ENCODE assay signal across 8 mouse cellular contexts in the genomic region with DNA sequence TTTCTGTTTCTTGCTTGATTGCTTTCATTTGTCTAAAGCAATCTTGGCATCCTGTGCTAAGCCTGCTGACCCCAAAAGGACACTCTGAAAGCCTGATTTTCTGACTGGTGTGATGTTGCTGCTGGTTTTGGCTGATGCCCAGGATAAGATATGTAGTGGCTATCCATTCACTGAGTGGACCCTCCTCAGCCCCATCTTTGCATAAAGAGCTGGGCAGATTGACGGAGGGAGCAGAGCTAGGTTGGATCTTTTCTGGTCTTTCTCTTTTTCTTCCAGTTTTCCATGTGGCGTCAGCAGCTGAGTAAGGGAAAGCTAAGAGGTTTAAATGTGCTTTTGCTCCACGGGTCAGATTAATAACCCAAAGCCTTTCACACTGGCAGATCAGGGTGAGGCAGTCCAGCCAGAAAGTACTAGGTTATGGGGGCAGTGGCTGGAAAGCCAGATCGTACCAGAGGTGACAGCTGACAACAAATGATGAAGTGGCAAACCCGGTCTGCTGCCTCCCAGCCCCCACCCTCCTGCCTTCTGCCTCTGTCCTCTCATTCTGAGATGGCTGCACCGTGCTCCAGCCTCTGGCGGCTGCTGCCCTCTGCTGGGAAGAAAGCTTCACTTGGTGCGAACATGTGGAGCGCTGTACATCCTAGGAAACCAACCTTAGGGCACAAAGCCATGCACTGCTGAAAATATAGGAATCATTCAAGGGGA.
DNase-seq lines count a peak whose midpoint lies in the region; ATAC-seq and TF ChIP-seq lines count a peak whose summit lies in the region.

No protein-coding gene starts in this region.

- H3K27ac ChIP-seq in MEL (ENCODE audit: control insufficient read depth, low read depth, low read length): no peak overlapping the region
- H3K27ac ChIP-seq in forebrain, embryonic 15.5 days (replicated peaks): 0 out of 2 replicates have a peak overlapping the region, but pooled peaks have one; percentile 6
- peak overlapping the region; percentile 66 for H3K27ac ChIP-seq in hindbrain, embryonic 16.5 days (ENCODE audit: low read depth, low read length)

- no peak overlapping the region for H3K9ac ChIP-seq in MEL (ENCODE audit: control insufficient read depth, low read depth, low read length, poor library complexity, severe bottlenecking)
- no peak overlapping the region for H3K9ac ChIP-seq in forebrain, embryonic 15.5 days (replicated peaks)
- peak overlapping the region; percentile 59; the same call in 1 of the 2 replicates for H3K9ac ChIP-seq in hindbrain, embryonic 16.5 days (ENCODE audit: low read depth, low read length)

- no peaks in the 10 kb centered on the region for H3K9me3 ChIP-seq in MEL (replicated peaks; ENCODE audit: insufficient read depth, low read length)
- no peaks in the 10 kb centered on the region for H3K9me3 ChIP-seq in forebrain, embryonic 15.5 days
- no peaks in the 10 kb centered on the region for H3K9me3 ChIP-seq in hindbrain, embryonic 16.5 days (ENCODE audit: control insufficient read depth, low read length)

- DNase-seq in MEL (ENCODE audit: low read depth, low spot score): peak; percentile 2
- peak; percentile 17 for DNase-seq in cerebellum, adult 11 months
- peak; percentile 73 for DNase-seq in left cerebral cortex, adult 11 months (ENCODE audit: low spot score)
- DNase-seq in lung, postnatal 14 days: peak; percentile 76
- peak; percentile 90 to 93 for DNase-seq in right cerebral cortex, postnatal 10 days (ENCODE audit: low spot score in 2 of 2)
- DNase-seq in T-cell, adult 2 months (ENCODE audit: low spot score): no peak

- 17% methylated on average over 9 of the region's 9 CpGs for WGBS in forebrain, embryonic 15.5 days
- 10% methylated on average over 9 of the region's 9 CpGs for whole genome bisulfite sequencing in hindbrain, embryonic 16.5 days

- peak; percentile 94 for ATAC-seq in forebrain, embryonic 15.5 days (replicated peaks)
- ATAC-seq in hindbrain, embryonic 16.5 days: peak; percentile 95

- peak; percentile 15 for TF ChIP-seq RAD21 in MEL (IDR thresholded peaks at IDR 0.05; ENCODE audit: low read depth, low read length)

- H3K4me3 ChIP-seq in MEL (ENCODE audit: control insufficient read depth in 1 of 2, insufficient read depth in 1 of 2, low read depth in 2 of 2, low read length in 2 of 2): no peak overlapping the region
- H3K4me3 ChIP-seq in forebrain, embryonic 15.5 days: peak overlapping the region; percentile 15; the same call in 1 of the 2 replicates
- H3K4me3 ChIP-seq in hindbrain, embryonic 16.5 days (ENCODE audit: low read length): peak overlapping the region; percentile 24; the same call in 1 of the 2 replicates

- no peaks in the 10 kb centered on the region for H3K4me1 ChIP-seq in MEL (ENCODE audit: control insufficient read depth in 1 of 2, insufficient read depth in 2 of 2, low read length in 2 of 2)
- H3K4me1 ChIP-seq in forebrain, embryonic 15.5 days: peaks cover 17% of the 10 kb centered on the region
- peaks cover 12% of the 10 kb centered on the region for H3K4me1 ChIP-seq in hindbrain, embryonic 16.5 days (ENCODE audit: control insufficient read depth, insufficient read depth, low read depth, low read length)

- no peaks in the 10 kb centered on the region for H3K79me2 ChIP-seq in MEL (ENCODE audit: control insufficient read depth, insufficient read depth, low read length, poor library complexity)

- H3K36me3 ChIP-seq in MEL (ENCODE audit: control insufficient read depth in 1 of 2, insufficient read depth in 2 of 2, low read length in 2 of 2): no peaks in the 10 kb centered on the region
- H3K36me3 ChIP-seq in forebrain, embryonic 15.5 days: no peaks in the 10 kb centered on the region
- no peaks in the 10 kb centered on the region for H3K36me3 ChIP-seq in hindbrain, embryonic 16.5 days (ENCODE audit: control insufficient read depth, insufficient read depth, low read length)

- TF ChIP-seq POLR2A in MEL (IDR thresholded peaks at IDR 0.05; ENCODE audit: control insufficient read depth in 1 of 2, insufficient read depth in 1 of 2, low read depth in 1 of 2, low read length in 2 of 2, poor library complexity in 1 of 2): no peak

- H3K27me3 ChIP-seq in MEL (ENCODE audit: control insufficient read depth in 1 of 2, insufficient read depth in 2 of 2, low read length in 2 of 2): no peaks in the 10 kb centered on the region
- no peaks in the 10 kb centered on the region for H3K27me3 ChIP-seq in forebrain, embryonic 15.5 days
- H3K27me3 ChIP-seq in hindbrain, embryonic 16.5 days (replicated peaks; ENCODE audit: control insufficient read depth, insufficient read depth, low read length): no peaks in the 10 kb centered on the region

- H3K4me2 ChIP-seq in forebrain, embryonic 15.5 days (replicated peaks): peak overlapping the region; percentile 18
- peak overlapping the region; percentile 51 for H3K4me2 ChIP-seq in hindbrain, embryonic 16.5 days (ENCODE audit: low read length)

- peak in 2 of 3 experiments; percentile 28 to 41; a peak in 4 of 6 replicates for TF ChIP-seq CTCF in MEL (IDR thresholded peaks at IDR 0.05 in 2 of 3, conservative IDR thresholded peaks at IDR 0.05 in 1 of 3; ENCODE audit: control insufficient read depth in 1 of 3, insufficient read depth in 1 of 3, low read depth in 2 of 3, low read length in 3 of 3, poor library complexity in 1 of 3, severe bottlenecking in 1 of 3)

- TF ChIP-seq EP300 in MEL (IDR thresholded peaks at IDR 0.05; ENCODE audit: low read depth in 1 of 2, low read length in 2 of 2): no peak

TF ChIP-seq in MEL, 35 proteins besides CTCF, POLR2A, EP300 and RAD21:
- no peak for TF ChIP-seq ZC3H11A (IDR thresholded peaks at IDR 0.05; ENCODE audit: low read depth, low read length)
- no peak for TF ChIP-seq MYB (IDR thresholded peaks at IDR 0.05; ENCODE audit: low read depth, low read length)
- no peak for TF ChIP-seq TBP (IDR thresholded peaks at IDR 0.05; ENCODE audit: low read depth, low read length)
- no peak for TF ChIP-seq ZNF384 (IDR thresholded peaks at IDR 0.05; ENCODE audit: low read depth, low read length)
- no peak for TF ChIP-seq RCOR1 (IDR thresholded peaks at IDR 0.05; ENCODE audit: low read depth, low read length)
- TF ChIP-seq MAFK (IDR thresholded peaks at IDR 0.05; ENCODE audit: borderline replicate concordance, low read depth, low read length): no peak
- TF ChIP-seq SMC3 (IDR thresholded peaks at IDR 0.05; ENCODE audit: low read depth, low read length): no peak; the same call in 1 of the 2 replicates
- no peak for TF ChIP-seq POLR2AphosphoS5 (IDR thresholded peaks at IDR 0.05; ENCODE audit: borderline replicate concordance, low read depth, low read length)
- no peak for TF ChIP-seq NELFE (IDR thresholded peaks at IDR 0.05; ENCODE audit: low read depth, low read length)
- no peak for TF ChIP-seq MEF2A (IDR thresholded peaks at IDR 0.05; ENCODE audit: extremely low read depth, insufficient replicate concordance, low read depth, low read length, poor library complexity, severe bottlenecking)
- TF ChIP-seq ZMIZ1 (IDR thresholded peaks at IDR 0.05; ENCODE audit: low read depth, low read length): no peak
- no peak for TF ChIP-seq JUND (IDR thresholded peaks at IDR 0.05; ENCODE audit: low read depth, low read length)
- no peak for TF ChIP-seq SIN3A (IDR thresholded peaks at IDR 0.05; ENCODE audit: low read length)

Comparison
In these comparisons a context has a peak if more than half of its experiments do, and no peak if none do; other contexts are left out.
1. H3K4me3 ChIP-seq: peak in forebrain, embryonic 15.5 days (single experiment) and hindbrain, embryonic 16.5 days (single experiment); none in MEL (0 of 2).